Mouse (Mus musculus) mature B cell (primary cell): ENCODE measurements around the gene Tnfrsf25.

Source experiments
- in situ Hi-C: fragments of 300-500 bp; cut with MboI; formaldehyde crosslinking; loops from 2 replicates; pipeline ENCODE4 v1.14.3; 2019

The Tnfrsf25 gene

GRCm38 (mm10) chr4:152115921-152116612 lies at the start of gene Tnfrsf25:
TSS of gene Tnfrsf25 (plus strand) at chr4:152115934.
- in situ Hi-C loops = no loop called here

GRCm38 (mm10) chr4:152067280-152067679 lies 48.5 kb upstream of the Tnfrsf25 start:
- in situ Hi-C loops = no loop called here

GRCm38 (mm10) chr4:152068166-152068724 lies 47.5 kb upstream of the Tnfrsf25 start:
- in situ Hi-C loops = no loop called here

DNA sequence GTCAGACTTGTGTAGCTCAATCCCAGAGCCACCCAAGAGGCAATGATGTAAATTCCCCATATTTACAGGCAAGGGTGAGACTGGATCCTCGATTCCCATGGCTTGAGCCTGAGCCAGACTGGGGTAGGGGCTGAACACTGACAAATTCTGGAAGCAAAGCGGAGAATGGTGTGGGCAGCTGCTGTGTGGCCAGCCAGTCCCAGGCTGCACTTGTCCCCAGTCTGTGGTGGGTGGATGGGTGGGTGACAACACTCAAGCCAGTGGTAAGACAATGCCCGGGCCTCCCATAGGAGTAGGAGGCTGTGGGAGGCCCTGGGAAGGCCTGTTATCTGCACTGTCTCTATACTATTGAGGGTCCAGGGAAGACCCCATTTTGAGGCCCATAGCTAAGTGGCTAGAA lies 46.5 kb upstream of the Tnfrsf25 start:
- in situ Hi-C loops = no loop called here

- in situ Hi-C loops = no loop called here
These were observed 45.0 kb upstream of the Tnfrsf25 start for GRCm38 (mm10) chr4:152070494-152071396.

- in situ Hi-C loops = no loop called here
These were observed 43.6 kb upstream of the Tnfrsf25 start, which contains the start of gene Plekhg5 for GRCm38 (mm10) chr4:152072121-152072601. TSS of gene Plekhg5 (plus strand) at chr4:152072498.

DNA sequence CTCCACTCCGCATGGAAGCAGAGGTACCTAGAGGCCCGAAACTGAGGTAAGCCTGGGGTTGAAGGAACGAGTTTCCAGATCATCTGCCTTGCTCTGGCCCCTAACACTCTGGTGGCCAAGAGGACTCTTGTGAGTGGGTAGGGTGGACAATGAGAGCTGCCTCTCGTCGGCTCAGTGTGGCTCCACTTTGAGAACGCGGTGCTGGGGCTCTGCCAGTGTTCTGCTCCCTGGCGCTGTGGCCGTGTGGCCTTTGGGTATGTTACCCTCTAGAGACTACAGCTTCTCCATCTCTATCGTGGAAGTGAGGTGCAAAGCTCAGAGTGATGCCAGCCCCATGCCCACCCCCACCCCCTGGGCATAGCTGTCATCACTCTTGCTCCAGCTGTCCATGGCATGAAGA lies 43.1 kb upstream of the Tnfrsf25 start:
- in situ Hi-C loops = no loop called here

DNA sequence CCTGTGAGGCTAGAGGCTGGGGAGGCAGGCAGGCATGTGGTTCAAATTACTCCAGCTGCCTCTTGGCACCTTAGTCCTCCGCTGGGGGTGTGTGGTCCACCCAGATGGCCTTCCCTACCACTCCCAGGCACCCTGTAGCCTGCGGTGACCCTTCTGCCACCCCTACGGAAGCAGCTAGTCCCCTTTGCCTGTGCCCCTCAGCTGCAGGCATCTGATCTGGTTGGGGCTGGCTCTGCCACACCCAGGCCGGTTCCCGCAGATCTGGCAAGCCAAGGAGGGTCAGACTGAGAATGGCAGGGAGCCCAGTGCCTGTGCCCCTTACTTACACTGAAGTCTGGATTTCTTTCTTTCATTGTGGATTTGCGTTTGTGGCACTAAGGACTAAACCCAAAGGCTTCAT lies 42.0 kb upstream of the Tnfrsf25 start:
- in situ Hi-C loops = no loop called here

DNA sequence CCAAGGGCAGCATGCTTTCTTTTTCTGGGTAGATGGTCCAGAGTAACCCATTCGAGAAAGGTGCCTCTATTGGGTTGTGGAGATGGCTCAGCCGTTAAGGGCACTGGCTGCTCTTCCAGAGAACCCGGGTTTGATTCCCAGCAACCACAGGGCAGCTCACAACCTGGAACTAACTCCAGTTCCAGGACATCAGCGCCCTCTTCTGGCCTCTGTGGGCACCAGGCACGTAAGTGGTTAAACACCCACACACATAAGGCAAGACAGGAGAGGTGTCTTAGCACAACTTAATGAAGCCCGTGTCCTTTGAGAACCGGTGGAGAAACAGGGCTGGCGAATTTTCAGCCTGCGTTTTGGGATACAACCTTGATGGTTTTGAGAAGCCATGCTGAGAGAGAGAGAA lies 41.2 kb upstream of the Tnfrsf25 start:
- in situ Hi-C loops = no loop called here

- in situ Hi-C loops = no loop called here
These were observed 38.5 kb upstream of the Tnfrsf25 start for GRCm38 (mm10) chr4:152077191-152077590.

DNA sequence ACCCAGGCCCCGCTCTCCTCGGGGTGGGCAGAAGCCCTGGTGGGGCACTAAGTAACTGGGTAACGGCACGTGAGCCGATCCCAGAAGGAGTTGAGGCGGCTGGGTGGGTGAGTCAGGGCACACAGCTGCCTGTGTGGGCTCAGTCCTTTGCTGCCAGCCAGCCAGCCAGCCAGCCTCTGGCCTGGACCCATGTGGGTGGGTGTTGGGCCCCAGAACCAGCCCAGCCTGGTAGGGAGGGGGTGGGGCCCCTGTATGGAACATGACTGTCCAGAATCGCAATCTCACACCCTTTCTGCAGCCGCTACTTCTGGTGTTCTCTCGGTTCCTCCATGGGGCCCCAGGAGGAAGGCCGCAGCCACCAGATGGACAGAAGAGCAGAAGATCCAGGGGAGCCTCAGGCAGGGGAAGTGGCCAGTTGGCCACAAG lies 37.6 kb upstream of the Tnfrsf25 start:
- in situ Hi-C loops = no loop called here

DNA sequence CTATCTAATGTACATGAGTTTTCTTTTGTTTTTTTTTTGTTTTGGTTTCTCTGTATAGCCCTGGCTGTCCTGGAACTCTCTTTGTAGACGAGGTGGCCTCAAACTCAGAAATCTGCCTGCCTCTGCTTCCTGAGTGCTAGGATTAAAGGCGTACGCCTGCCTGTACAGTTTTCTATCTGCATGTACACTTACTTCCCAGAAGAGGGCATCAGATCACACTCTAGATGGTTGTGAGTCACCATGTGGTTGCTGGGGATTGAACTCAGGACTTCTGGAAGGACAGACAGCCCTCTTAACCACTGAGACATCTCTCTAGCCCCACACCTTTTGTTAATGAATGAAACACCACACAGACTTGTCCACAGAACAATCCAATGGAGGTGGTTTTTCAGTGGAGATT lies 36.5 kb upstream of the Tnfrsf25 start:
- in situ Hi-C loops = no loop called here

DNA sequence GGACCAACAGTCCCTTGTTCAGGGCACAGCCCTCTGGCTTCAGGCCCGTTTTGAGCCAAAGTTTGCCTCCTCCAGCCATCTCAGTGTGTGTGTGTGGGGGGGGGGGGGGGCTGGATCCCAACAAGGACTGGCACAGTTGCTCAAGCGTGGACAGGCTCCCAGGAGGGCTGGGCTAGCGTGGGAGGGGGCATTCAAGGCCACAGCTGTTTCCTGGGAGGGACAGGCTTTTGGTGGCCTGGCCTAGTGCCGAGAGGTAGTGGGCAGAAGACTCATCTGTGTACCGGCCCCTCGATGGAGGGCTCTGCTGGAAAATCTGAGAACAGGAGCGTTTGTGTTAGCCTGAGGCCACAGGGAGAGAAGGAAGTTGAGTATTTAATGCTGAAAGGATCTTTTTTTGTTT lies 35.8 kb upstream of the Tnfrsf25 start:
- in situ Hi-C loops = no loop called here

GRCm38 (mm10) chr4:152083611-152084220 lies 32.0 kb upstream of the Tnfrsf25 start:
- in situ Hi-C loops = no loop called here

- in situ Hi-C loops = no loop called here
These were observed 31.1 kb upstream of the Tnfrsf25 start for GRCm38 (mm10) chr4:152084616-152085015.

GRCm38 (mm10) chr4:152086505-152087210 lies 29.1 kb upstream of the Tnfrsf25 start:
- in situ Hi-C loops = no loop called here

- in situ Hi-C loops = no loop called here
These were observed 28.3 kb upstream of the Tnfrsf25 start for GRCm38 (mm10) chr4:152087211-152088081.

DNA sequence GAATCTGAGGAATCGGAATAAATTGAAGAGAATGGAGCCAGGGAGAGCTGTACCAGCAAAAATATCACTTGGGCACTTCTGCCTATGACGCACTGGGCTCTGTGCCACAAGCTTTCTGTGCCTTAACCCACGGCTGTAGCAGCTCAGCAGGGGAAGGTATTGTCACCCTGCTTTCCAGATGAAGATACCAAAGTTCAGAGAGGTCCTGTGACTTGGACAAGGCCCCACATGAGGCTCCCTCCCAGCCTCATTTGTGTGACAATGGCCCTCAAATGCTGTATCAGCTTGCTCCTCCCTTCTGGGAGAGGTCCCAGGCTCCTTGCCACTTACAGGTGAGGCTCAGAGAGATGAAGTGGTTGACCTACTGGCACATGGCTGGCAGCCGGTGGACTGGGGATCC lies 27.6 kb upstream of the Tnfrsf25 start:
- in situ Hi-C loops = no loop called here

DNA sequence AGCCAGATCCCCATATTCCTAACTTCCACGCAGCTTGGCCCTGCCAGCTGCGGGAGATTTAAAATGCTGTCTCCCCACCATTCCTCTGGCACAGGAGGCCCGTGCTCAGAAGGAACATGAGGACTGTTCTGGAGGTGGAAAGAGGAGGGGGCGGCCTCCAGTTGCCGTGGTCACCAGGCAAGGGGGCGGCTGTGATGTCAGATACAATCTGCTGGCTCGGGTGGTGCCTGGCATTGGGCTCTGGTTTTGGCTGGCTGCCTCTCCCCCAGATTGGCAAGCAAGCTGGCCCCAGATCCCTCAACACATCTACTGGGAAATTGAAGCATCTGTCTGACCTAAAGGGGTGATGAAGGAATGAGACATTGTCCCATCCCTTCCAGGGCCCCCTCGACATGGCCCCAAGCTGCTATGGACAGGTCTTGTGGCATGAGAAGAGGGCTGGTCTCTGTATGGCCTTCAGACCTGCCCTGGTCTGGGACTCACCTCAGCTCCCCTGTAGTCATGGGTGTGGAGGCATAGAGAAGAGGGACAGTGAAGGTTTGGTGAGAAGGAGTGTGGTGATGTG lies 27.1 kb upstream of the Tnfrsf25 start:
- in situ Hi-C loops = no loop called here

GRCm38 (mm10) chr4:152090191-152090590 lies 25.5 kb upstream of the Tnfrsf25 start:
- in situ Hi-C loops = no loop called here
